Mouse (Mus musculus) stomach, postnatal 0 days (tissue): Measurements from ENCODE around the gene Bmp6.

Source experiments
- CTCF ChIP-seq: IDR thresholded peaks from 2 replicates; pipeline ENCODE4 v1.5.1; 2016; ENCODE audit warnings: antibody characterized with exemption, low read depth, mild to moderate bottlenecking, moderate library complexity
- EP300 ChIP-seq: optimal IDR thresholded peaks from 2 replicates; pipeline ENCODE3; 2016; ENCODE audit warnings: antibody characterized with exemption

DNA sequence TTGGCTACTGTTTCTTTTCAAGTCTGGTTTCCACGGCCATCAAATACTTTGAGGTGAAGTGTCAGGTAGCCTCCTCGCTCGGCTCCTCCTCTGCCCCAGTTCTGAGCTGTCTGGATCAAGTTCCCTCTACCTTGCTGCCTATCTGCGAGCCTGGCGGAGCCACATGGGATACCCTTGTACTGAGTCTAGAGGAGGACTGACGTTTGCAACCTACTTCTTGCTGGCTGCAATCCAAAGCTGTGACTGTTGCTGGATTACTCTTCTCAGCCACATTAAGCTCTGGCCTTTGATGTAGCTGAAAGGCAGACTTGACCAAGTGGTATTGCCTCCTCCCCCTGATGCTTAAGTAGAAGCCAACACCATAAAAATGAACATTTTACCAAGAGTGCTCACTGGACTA is 31.2 kb downstream of the Bmp6 start:
- TF ChIP-seq CTCF (no peak), EP300 (no peak)
